Mouse (Mus musculus) embryo, embryonic 11 days (tissue): ENCODE data around the gene Lsp1.

Experiments used
- DNase-seq: peaks from one replicate; pipeline ENCODE4 v3.0.0-alpha.2; 2015

Gene Lsp1

DNA sequence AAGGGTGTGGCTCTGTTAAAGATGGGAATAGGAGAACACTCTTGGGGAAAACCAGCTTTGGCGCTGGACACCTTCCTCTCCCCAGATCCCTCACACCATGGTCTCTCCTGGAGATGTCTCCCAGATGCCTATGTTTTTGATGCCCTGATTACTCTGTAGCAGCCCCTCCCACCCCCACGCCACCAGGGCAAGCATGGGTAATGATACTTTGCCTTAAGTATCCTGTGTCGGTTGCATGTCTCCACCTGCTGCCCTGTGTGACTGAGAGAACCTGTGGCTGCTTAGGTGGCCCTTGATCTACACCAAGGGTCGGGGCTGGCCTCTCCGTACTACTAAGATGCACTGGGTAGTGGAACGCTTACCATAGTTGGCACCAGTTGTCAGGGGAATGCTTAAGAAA is 17.4 kb downstream of the Lsp1 start:
- DNase-seq = no peak

DNA sequence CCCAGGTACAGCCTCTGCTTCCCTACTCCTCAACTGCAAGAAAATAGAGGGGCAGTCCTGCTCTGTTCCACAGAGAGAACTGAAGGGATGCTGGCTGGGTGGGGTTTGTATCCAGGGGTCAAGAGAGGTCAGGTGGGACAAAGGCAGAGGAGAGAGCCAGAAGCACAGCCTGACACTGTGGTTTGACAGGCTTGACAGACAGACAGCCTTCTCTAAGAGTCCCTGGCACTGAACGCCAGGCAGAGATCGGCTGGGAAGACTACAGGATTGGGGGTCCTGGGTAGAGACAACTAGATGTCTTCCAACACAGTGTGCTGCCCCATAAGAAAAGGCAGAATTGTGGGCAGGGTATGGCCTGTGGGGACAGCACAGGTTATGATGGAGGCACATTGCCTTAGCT is 18.0 kb downstream of the Lsp1 start:
- DNase-seq = no peak

DNA sequence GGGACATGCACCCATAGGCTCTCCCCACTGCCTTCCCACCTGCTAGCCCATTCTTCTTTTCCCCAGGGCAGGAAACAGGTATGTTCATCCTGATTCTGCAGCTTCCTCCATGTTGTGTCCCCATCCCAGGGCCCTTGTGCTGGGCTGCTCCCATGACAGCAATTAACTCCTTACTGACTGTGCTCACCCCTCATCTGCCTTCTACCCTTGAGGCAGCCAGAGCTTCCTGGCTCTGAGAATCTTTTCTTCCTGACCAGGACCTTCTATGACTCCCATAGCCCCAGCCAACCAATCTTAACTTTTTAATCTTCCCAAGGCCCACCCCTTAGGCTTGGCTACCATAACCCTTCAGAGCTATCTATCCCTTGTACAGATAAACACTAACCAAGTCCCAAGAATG is 18.7 kb downstream of the Lsp1 start:
- no peak for DNase-seq

DNA sequence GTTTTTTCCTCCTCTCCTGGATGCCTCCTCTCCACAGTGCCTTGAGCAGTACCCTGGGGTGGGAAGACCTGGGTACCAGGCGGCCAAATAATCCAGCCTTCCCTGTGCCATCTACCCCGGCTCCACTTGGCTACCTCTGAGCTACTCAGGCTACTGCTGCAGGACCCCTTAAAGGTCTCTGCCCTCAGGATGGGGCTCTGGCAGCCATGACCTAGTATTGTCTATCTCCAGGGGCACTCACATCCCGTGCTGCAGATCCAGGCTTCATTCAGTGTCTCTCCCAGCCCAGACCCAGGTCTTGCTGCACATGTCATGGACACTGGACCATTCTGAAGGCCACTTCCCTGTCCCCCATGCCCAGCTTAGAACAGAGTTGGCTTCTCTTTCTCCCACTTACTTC is 19.3 kb downstream of the Lsp1 start:
- no peak for DNase-seq

DNA sequence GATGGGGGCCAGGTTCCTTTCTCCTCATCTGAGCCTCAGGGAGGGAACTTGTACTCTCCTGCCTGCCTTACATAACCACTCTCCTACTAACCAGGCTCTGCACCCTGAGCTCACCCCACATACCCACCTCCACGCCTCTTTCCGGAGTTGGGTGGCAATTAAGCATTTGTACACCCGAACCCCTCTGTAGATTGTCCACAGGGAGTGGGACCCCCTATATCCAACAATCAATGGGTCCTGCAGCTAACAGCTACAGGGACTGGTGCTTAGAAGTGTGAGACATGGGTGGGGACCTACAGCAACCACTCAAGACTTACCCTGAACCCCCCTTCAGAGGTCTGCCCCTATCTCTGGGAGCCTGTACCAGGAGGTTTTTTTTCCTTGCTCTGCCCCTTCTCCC is 20.1 kb downstream of the Lsp1 start:
- DNase-seq = no peak

DNA sequence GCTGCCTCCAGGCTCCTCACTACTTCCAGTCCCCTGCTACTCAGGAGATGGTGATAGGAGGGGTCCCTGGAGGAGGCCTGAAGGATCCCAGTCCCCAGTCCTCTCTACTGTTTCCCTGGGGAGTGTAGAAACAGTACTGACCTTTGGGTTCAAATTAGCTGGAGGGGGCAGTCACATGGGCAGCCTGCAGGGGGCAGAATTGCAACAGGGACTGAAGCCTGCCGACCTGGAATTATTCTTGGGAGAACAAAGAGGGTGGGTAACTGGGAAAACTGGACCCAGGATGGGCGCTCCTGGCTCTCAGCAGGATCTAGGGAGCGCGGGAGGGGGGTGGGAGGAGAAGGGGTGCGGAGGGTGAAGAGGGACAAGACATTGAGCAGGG is 20.6 kb downstream of the Lsp1 start:
- peak; percentile 85 for DNase-seq

DNA sequence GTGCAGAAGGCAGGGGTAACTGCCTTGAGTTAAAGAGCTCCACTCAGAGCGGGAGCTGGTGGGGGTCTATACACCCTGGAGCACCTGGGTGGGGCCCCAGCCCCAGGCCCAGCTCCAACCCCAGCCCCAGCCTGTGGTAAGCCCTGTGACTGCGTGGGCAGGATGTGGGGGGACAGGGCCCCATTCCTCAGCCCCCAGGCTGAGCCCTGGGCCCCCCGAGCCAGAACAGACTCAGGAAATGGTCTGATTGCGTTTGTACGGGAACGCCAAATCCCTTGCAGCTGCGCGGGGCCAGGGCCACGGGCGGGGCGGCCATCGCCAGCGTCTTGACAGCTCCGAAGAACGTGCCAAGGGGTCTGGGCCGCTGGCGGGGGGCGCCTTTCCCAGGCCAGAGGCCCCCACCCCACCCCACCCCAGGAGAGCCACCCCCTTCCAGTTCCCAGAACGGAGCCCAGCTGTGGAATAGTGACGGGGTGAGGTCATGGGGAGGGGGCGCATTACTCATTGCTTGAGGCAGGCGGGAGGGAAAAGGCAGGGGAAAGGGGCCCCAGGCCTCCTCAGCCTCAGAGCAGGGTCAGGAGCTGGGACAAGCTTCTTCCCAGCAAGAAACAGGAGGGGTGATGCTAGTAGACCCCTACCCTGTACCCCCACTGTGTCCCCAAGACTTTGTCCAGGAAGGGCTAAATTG is 21.1 kb downstream of the Lsp1 start:
- peak; percentile 84 for DNase-seq

DNA sequence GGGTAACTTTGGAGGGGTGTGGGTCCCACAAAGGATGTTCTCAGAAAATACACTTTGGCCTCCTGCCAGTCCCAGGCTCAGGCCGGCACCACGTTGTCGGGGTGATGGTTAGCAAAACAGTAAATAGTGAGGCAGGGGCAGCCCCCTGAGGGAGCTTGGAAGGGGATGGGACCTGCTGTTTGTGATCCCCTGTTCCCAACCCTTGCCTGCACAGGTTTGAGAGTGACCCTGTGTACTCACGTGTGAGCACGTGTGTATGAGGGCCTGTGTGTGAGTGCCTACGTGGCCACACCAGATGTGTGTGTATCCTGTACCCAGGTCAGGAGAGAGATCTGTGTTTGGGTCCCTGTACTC is 21.6 kb downstream of the Lsp1 start:
- peak; percentile 59 for DNase-seq

DNA sequence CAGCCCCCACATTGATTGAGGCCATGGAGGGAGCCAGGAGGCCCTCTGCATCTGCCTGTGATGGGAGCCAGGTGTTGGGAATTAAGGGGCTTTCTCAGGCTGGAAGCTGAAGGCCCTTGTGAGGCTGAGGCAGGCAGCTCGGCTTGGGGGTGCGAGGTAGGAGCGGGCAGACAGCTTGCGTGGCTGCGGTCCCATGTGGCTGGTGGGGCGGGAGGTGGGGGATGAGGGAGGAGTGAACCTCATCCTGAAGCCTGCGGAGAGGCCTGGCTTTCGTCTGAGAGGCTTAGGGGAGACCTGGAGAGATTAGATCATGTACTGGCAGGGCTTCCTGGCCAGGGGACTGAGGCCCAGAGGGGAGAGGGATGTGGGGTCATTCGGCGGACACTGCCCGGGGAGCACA is 22.5 kb downstream of the Lsp1 start:
- DNase-seq = peak; percentile 70

DNA sequence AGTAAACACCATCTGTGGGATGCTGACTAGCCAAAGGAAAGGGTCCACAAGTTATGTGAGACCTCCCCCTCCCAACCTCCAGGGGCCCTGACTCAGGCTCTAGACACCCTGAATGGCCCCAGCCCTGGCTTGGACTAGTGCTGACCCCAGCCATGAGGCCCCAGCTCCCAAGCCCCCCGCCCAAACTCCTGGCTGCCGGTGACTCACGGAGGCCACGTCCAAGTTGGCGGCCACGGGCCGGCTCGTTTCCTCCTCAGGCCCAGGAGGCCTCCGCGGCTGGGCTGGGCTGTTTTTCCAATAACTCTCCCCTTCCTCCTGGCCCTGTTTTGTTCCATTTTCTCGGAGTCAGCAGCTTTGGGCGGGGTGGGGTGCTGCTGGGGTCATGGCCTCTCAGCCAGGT is 24.2 kb downstream of the Lsp1 start:
- DNase-seq = no peak

DNA sequence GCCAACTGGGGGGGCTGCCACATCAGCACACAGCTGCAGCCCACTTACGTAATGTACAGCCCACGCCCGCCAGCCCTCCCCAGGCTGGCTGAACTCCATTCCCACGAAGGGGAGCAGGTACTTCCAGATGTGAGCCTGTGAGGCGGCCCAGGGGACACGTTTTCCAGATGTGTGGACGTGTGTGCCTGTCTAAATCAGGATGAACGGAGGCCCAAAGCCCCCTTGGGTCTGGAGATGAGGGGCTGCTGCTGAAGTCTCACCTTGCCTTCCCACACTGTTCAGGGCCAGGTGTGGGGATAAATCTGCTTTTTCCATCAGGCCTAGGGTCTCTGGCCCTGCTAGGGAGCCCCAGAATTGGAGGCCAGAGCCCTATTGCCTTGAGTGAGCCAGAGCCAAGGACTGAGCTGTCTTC is 26.1 kb downstream of the Lsp1 start:
- no peak for DNase-seq

DNA sequence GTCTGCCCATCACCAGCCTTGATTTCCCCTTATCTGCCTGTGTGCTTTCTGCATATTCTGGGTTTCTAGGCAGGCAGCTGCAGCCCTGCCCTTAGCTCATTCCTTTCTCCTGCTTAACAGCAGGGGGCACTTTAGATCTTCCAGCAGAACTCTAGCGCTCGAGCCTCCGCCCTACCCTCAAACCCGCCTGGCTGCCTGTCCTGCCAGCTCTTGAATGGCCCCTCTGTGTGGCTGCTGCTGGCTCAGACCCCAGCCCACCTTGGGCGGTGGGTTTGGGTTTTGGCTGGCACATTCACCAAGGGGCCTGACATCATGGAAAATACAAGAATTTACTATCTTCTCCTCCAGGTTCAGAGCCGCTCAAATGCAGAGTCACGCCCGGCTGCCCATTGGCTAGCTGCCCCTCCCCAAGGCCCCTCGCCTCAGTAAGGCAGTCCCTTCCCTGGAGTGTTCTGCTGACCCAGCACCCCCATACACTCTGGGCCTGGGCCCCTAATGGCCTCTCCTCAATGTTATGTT is 26.8 kb downstream of the Lsp1 start:
- DNase-seq = peak; percentile 91

DNA sequence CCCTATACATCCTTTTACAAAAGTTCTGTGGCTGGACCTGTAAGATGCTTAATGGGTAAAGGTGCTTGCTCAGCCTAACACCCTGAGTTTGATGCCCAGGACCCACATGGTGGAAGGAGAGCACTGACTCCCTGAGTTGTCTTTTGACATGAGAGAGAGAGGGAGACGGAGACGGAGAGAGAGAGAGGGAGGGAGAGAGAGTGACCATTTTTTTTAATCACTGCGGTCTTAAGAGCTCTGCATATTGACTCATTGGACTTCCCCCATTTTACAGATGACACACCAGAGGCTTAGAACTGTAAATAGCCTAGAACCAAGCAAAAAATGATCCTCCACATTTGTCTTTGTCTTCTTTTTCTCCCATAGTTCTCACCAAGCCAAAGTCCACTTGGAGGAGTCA is 27.4 kb downstream of the Lsp1 start:
- no peak for DNase-seq

DNA sequence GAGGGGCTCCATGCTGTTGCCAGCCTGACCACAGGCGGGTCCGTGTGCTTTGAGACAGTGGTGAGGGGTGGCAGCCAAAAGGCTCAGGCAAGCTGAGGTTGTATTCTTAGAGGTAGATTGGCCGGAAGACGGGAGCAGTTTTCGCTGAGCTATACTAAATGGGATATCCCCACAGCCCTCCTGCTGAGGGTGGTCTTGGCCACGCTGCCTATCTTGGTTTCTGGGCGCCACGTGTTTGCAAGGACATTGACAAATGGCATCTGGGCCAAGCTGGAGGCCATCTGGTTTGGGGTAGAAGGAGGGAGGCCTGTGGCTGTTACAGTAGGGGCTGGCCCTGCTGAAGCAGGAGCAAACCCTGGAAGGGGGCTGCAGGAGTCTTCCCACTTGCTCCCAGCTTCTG is 32.9 kb downstream of the Lsp1 start:
- DNase-seq = peak; percentile 67

DNA sequence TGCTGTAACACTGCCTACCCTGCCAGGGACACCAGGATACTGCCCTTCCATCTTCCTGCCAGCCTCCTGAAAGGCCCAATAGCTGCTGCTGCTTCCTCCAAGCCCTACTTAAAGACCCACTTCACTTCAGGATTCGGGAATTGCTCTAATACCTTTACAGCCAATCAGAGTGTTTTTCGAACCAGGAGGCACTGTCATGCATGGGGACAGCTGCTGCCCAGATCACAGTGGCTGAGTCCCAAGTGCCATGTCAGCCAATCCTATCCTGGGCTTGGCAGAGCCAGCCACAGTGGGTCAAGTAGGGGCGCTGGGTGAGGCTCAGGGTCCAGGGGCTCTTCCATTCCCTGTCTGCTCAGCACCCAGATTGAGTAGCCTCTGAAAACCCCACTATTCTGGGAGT is 35.5 kb downstream of the Lsp1 start:
- no peak for DNase-seq

DNA sequence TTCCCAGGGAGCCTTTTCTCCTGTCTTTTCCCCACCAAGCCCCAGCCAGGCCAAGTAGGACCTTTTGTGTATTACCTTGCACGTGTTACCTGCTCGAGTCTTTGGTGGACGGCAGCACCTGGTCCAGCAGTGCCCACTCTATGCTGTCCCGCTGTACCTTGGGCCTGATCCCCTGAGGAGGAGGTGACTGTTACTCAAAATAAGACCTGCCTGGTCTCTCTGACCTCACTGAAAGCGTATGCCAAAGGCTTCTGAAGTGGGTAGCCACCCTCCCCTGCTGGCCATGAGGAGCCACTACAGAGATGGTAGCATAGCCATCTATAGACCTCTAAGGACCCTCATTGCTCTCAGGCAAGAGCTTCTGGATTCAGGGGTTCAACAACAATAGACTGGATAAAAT is 36.2 kb downstream of the Lsp1 start:
- no peak for DNase-seq

DNA sequence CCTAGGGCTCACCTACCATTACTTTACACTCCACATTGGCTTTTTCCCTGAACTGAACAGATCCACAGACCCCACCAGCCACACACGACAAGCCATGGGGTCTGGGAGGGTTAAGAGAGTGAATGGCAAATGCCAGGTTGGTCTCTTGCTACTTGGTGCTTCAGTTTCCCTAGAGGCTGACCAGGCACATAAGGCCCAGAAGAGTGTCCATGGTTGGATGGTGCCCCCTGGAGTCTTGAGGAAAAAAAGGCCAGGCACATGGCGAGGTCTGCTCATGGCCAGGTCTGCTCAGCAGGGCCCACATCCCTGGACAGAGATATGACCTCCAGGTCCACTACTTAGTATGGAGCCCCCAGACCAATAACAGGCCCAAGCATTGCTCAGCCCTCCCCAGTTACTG is 37.2 kb downstream of the Lsp1 start:
- DNase-seq = no peak

DNA sequence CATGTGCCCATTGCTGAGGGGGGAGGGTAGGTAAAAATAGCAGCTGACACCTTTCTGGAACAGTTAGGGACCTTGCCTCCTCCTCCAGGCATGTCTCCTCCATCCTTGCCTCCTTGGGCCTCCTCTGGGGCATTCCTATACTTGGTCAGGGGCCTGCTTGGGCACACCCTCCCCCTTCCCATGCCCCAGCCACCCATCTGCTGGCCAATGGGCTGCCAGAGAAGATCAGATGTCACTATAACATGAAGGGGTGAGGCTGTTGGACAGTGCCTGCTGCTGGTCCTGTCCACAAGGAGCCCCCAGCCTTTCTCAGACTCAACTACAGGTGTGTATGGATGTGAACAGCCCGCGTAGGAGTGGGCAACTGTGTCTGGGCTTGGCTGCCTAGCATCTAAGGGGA is 38.0 kb downstream of the Lsp1 start, which contains the start of gene Tnnt3:
Gene Tnnt3 (plus strand): TSS at position 262 of the 400 bp plus-strand sequence.
- DNase-seq = no peak

DNA sequence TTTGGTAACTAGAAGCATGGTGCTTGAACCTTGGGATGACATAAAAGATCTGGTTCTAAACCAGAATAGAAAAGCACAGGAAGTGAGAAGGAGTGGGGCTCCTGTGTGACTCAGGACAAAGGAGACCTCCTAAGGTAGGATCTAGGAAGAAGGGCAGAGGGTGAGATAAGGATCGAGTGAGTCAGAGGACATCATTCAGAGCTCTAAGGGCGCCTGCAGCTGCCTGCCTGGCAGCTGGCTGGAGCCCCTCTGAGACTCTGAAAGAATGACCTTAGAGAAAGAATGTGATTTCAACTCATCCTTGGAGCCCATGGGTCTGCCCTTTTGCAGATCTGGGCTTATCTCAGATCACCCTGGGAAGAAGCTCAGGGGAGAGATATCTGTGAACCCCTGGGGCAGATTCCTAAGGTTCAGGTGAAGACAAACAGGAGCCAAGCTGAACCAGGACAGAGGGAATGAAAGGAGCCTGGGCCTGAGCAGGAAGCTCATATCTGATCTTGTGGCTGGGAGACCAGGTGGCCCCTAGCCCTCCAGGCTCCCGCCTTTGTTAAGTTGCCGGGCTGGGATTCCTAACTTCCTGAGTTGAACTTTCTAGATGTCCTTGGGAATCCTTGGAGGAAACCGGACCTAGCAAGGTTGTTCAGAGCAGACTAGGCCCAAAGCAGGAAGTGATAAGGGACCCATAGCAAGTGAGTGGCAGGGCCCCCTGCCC is 38.6 kb downstream of the Lsp1 start:
- DNase-seq = no peak

DNA sequence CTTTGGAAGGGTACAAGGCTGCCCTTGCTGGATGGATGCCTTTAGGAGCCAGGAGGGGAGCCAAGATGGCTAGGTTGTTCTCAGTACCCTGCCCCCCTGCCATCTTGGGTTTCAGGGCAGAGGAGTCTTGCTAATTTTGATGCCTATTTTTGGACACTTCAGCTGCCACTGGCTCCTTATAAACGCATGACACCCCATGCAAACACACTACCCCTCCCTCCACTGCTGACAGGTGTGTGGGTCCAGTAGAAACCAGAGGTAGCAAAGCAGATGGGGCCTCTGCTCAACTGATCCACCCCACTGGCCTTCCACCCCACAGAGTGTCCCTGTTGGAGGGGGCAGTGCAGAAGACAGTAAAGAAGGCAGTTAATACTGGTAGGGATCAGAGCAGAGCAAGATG is 39.4 kb downstream of the Lsp1 start:
- no peak for DNase-seq

DNA sequence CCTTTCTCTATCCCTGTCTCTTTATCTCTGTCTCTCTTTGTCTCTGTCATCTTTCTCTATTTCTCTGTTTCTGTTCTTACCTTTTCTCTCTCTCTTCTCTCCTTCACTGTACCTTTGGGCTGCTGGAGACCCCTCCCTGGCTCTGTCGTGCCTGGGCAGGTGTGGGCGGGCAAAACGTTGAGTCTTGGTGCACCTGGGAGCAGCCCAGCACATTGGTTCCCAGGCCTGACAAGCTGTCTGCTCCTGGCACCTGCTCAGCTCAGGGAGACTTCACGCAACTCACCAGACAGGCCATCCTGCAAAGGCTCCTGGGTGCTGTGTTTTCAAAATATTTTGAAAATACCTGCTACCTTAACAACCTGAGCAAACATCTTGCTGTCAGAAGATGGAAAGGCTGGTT is 42.6 kb downstream of the Lsp1 start:
- DNase-seq = no peak

DNA sequence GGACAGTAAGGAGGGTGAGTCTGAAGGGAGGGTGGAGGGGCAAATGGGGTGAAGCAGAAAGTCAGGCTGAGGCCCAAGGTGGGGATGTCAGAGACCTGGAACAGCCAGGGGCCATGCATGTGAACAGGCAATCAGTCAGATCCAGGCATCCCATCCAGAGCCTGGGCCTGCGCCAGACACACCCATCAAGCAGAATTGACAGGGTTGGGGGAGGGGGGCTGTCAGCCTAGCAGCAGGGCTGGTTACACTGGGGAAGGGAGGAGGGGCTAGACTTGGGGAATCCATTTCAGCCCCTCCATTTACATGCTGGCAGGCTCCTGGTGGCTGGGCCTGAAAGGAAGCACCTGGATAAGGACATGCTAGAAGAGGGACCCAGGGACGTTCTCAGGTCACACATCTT is 45.3 kb downstream of the Lsp1 start:
- peak; percentile 74 for DNase-seq

DNA sequence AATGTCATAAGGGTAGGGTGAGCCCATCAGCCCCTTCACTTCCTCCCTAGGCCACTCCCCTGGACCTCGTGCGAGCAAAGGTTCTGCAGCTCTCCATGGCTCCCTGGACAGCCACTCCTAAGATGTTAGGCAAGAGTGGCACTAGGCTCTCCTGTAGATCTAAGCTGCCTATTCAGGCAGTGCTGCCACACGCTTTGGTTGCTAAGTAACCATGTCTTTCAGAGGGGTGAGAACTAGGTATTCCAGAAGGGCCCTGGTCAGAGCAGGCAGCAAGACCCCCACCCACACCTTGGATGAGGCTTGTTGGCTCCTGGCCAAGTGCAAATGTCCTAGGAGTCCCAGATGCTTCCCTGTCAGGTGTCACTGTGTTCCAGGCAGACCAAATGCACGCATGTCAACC is 45.9 kb downstream of the Lsp1 start:
- DNase-seq = peak; percentile 26

DNA sequence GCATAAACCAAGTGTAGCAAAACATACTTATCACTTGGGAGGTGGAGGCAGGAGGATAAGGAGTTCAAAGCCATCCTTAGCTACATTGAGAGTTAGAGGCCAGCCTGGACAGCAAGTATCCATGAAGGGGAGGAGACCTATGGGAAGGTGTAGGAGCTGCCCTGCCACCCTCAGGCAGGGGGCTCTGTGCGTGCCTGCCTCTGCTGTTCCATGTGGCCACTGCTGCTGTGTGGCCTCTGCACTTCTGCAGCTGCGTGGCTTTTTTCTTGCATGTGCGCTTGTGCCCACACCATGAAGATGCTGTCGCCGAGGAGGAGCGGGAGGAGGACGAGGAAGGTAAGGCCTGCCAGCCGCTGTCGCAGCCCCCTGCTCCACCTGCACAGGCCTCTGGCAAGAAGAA is 46.8 kb downstream of the Lsp1 start:
- DNase-seq = no peak

DNA sequence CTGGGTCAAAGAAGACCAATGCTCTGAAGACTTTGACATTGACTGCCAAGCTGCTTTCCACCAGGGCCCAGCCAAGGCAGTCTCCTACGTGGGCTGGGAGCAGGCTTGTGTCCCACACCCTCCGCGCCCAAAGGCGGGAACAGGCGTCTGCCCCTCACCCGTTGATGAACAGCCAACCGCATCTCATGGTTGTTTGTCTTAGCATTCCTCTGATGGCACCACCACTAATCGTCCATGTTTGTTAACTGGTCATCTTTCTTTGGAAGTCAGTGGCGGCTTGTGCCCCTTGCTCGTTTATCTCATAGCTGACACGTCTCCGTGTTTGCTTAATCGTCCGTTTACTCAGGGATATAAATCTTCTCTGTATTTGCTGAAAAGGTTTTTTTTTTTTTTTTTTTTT is 48.9 kb downstream of the Lsp1 start:
- DNase-seq = peak; percentile 66
